Mouse (Mus musculus) lung, adult 2 months (tissue): ENCODE measurements around the gene Gm813.

Experiments used
- CTCF ChIP-seq: fragments of 200-500 bp; IDR thresholded peaks from 2 replicates; pipeline ENCODE4 v1.5.1; 2011; ENCODE audit warnings: mild to moderate bottlenecking, low read length, control low read depth; ENCODE audit not compliant: insufficient read depth
- POLR2A ChIP-seq: fragments of 200-500 bp; IDR thresholded peaks from 2 replicates; pipeline ENCODE4 v1.6.1; 2011; ENCODE audit warnings: low read depth, mild to moderate bottlenecking, control low read depth, low read length, borderline replicate concordance; ENCODE audit errors: extremely low read depth

GRCm38 (mm10) chr16:58570694-58571264, 46.0 kb downstream of the Gm813 start:
- TF ChIP-seq POLR2A (no peak), CTCF (no peak)
